Mouse (Mus musculus) ES-E14 (cell line): ENCODE results near the gene Cdh5. TPM values are rescaled to one million over a fixed set of nuclear protein-coding genes. Genes with fewer than 3 reads are reported as not detected.
A peak's percentile ranks its signal among the peaks of the same experiment; 100 is the strongest.
"Not testable (repeated sequence)": the region's sequence is repeated elsewhere in the genome, so short reads cannot be mapped to it uniquely, and the experiment has no call there.

ENCODE experiments used
- DNase-seq: peaks from one replicate; pipeline ENCODE4 v3.0.0-alpha.2; 2013; ENCODE audit warnings: low read depth, low spot score
- H3K27ac ChIP-seq: 2 replicates; pipeline ENCODE4 v1.5.1; 2012; ENCODE audit warnings: low read depth, mild to moderate bottlenecking, low read length, moderate library complexity, mixed read lengths; ENCODE audit not compliant: poor library complexity, insufficient read depth, severe bottlenecking
- H3K36me3 ChIP-seq: 2 replicates; pipeline ENCODE4 v1.6.1; 2012; ENCODE audit warnings: mild to moderate bottlenecking, low read length, moderate library complexity, mixed read lengths; ENCODE audit not compliant: control insufficient read depth, poor library complexity, insufficient read depth, severe bottlenecking
- H3K4me1 ChIP-seq, 2 experiments: fragments of 150-350 bp in 1 of 2; sonication (generic) in 1 of 2; 2 replicates each; pipeline ENCODE4 v1.6.1; 2012; ENCODE audit warnings: low read length in 2 of 2, mild to moderate bottlenecking in 1 of 2, mixed read lengths in 1 of 2; ENCODE audit not compliant: control insufficient read depth in 2 of 2, insufficient read depth in 2 of 2, poor library complexity in 1 of 2
- H3K4me3 ChIP-seq, 2 experiments: fragments of 150-350 bp in 1 of 2; sonication (generic) in 1 of 2; 2 replicates each; pipeline ENCODE4 v1.5.1; 2012; ENCODE audit warnings: low read length in 2 of 2, low read depth in 1 of 2, mild to moderate bottlenecking in 1 of 2, mixed read lengths in 1 of 2; ENCODE audit not compliant: insufficient read depth in 1 of 2, poor library complexity in 1 of 2, severe bottlenecking in 1 of 2
- H3K9ac ChIP-seq: 2 replicates; pipeline ENCODE4 v1.6.1; 2012; ENCODE audit warnings: low read depth, mild to moderate bottlenecking, low read length, mixed read lengths; ENCODE audit not compliant: poor library complexity, insufficient read depth, severe bottlenecking
- H3K9me3 ChIP-seq: fragments of 150-350 bp; sonication (generic); 2 replicates; pipeline ENCODE4 v1.6.1; 2012; ENCODE audit warnings: low read depth, mild to moderate bottlenecking, low read length; ENCODE audit not compliant: control insufficient read depth, insufficient read depth
- CHD2 ChIP-seq: IDR thresholded peaks from 2 replicates; pipeline ENCODE4 v1.6.1; 2014; ENCODE audit warnings: mild to moderate bottlenecking, low read depth, low read length, inconsistent platforms
- HCFC1 ChIP-seq: IDR thresholded peaks from 2 replicates; pipeline ENCODE4 v1.6.1; 2012; ENCODE audit warnings: low read length, inconsistent platforms, borderline replicate concordance; ENCODE audit not compliant: insufficient read depth
- MAFK ChIP-seq: IDR thresholded peaks from 2 replicates; pipeline ENCODE4 v1.6.1; 2014; ENCODE audit warnings: mild to moderate bottlenecking, low read depth, low read length, inconsistent platforms; ENCODE audit not compliant: insufficient read depth
- ZC3H11A ChIP-seq: IDR thresholded peaks from 2 replicates; pipeline ENCODE4 v1.6.1; 2012; ENCODE audit warnings: low read depth, mild to moderate bottlenecking, inconsistent platforms, low read length, borderline replicate concordance
- ZNF384 ChIP-seq: IDR thresholded peaks from 2 replicates; pipeline ENCODE4 v1.6.1; 2012; ENCODE audit warnings: low read depth, low read length, inconsistent platforms
- in situ Hi-C, 2 experiments: fragments of 600-800 bp; cut with MboI; formaldehyde crosslinking; loops; one replicate each; pipeline ENCODE4 v1.15.1; 2025; ENCODE audit warnings: low sequenced_read_pairs in 2 of 2, inconsistent platforms in 1 of 2; ENCODE audit not compliant: unreplicated experiment in 2 of 2
- total RNA-seq: library from RNA; depleted of rRNA; stranded (reverse); fragments of 300-350 nt; gene quantifications from 2 replicates; pipeline ENCODE4 v1.2.3, GENCODE M21; 2012

Cdh5 gene
- total RNA-seq, 1 experiment: 2.0 TPM

GRCm38 (mm10) chr8:104068421-104069035 is 32.9 kb upstream of the Cdh5 start:
- Histone ChIP-seq H3K27ac (no peak overlapping the region), H3K9ac (no peak overlapping the region), H3K4me3 (no peak overlapping the region), H3K9me3 (no peaks in the 10 kb centered on the region), H3K4me1 (peaks cover 2 to 3% of the 10 kb centered on the region in 2 experiments; a peak in 1 of 4 replicates), H3K36me3 (no peaks in the 10 kb centered on the region)
- in situ Hi-C loops: no loop called here
- no peak for DNase-seq
- TF ChIP-seq MAFK: peak; percentile 41; the same call in 1 of the 2 replicates
- TF ChIP-seq ZNF384: no peak
- TF ChIP-seq HCFC1: no peak
- no peak for TF ChIP-seq CHD2
- no peak for TF ChIP-seq ZC3H11A

- H3K27ac ChIP-seq, H3K9me3 ChIP-seq, H3K36me3 ChIP-seq, H3K9ac ChIP-seq, H3K4me3 ChIP-seq, H3K4me1 ChIP-seq, DNase-seq, in situ Hi-C loops: not testable (repeated sequence)
These were observed 31.1 kb upstream of the Cdh5 start for GRCm38 (mm10) chr8:104070201-104070865.

- TF ChIP-seq CHD2: no peak
- in situ Hi-C loops: no loop called here
- DNase-seq: no peak
- Histone ChIP-seq H3K4me3 (no peak overlapping the region), H3K4me1 (peaks cover 2 to 3% of the 10 kb centered on the region in 2 experiments; a peak in 1 of 4 replicates), H3K9me3 (no peaks in the 10 kb centered on the region), H3K9ac (no peak overlapping the region), H3K27ac (no peak overlapping the region), H3K36me3 (no peaks in the 10 kb centered on the region)
These were observed 30.5 kb upstream of the Cdh5 start for GRCm38 (mm10) chr8:104070949-104071348.

GRCm38 (mm10) chr8:104075079-104075478 is 26.3 kb upstream of the Cdh5 start:
- TF ChIP-seq CHD2 (no peak), MAFK (no peak), ZC3H11A (no peak)
- Histone ChIP-seq H3K4me1 (no peaks in the 10 kb centered on the region), H3K9ac (no peak overlapping the region), H3K4me3 (no peak overlapping the region), H3K36me3 (no peaks in the 10 kb centered on the region), H3K9me3 (no peaks in the 10 kb centered on the region), H3K27ac (no peak overlapping the region)
- DNase-seq: no peak
- in situ Hi-C loops: no loop called here
